Mouse (Mus musculus): ENCODE measurements around the gene Rhod.
A peak's percentile ranks its signal among the peaks of the same experiment; 100 is the strongest.

DNA sequence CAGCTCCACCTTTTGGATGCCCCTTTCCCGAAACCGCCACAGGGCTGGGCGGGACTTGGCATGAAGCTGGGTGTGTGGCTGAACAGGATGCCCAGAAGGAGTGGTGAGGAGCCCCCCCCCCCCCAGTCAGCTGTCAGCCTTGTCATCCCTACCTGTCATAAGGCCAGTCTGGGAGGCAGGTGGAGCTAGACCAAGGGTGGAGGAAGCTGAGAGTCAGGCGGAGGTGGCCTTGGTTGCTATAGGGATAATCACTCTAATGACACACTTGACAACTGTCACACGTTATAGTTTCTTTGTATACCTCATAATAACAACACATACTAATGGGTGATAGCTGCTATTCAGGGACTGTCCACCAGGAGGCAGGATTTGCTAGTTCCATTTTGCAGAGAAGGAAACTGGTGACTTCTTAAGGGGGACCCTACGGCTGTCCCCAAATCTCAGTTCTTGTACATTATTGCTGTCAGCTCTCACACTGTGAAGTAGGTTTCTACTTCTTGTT is 1.9 kb upstream of the Rhod start:
- TF ChIP-seq POLR2A (IDR thresholded peaks at IDR 0.05; ENCODE audit: control insufficient read depth in 1 of 2, insufficient read depth in 1 of 2, low read depth in 1 of 2, low read length in 2 of 2, poor library complexity in 1 of 2) (no peak), TBP (IDR thresholded peaks at IDR 0.05; ENCODE audit: low read depth, low read length) (no peak), ZKSCAN1 (IDR thresholded peaks at IDR 0.05; ENCODE audit: low read depth, low read length) (no peak), RAD21 (IDR thresholded peaks at IDR 0.05; ENCODE audit: low read depth, low read length) (peak; percentile 48), GATA1 (IDR thresholded peaks at IDR 0.05; ENCODE audit: low read depth, low read length) (peak; percentile 79), JUND (IDR thresholded peaks at IDR 0.05; ENCODE audit: low read depth, low read length) (no peak), CTCF (IDR thresholded peaks at IDR 0.05 in 2 of 3, conservative IDR thresholded peaks at IDR 0.05 in 1 of 3; ENCODE audit: control insufficient read depth in 1 of 3, insufficient read depth in 1 of 3, low read depth in 2 of 3, low read length in 3 of 3, poor library complexity in 1 of 3, severe bottlenecking in 1 of 3) (peak; percentile 35 to 97 (median 88); a peak in 5 of 6 replicates), MYC (IDR thresholded peaks at IDR 0.05; ENCODE audit: low read depth, low read length) (no peak)

Measured in MEL (cell line).